Mouse (Mus musculus) kidney, embryonic 16.5 days (tissue): Measurements from ENCODE around the gene Robo1. TPM values are rescaled to one million over a fixed set of nuclear protein-coding genes. Genes with fewer than 3 reads are reported as not detected.

ENCODE experiments used
- ATAC-seq: fragments of 200-750 bp; cut with Nextera tagmentation; 2 replicates; pipeline ENCODE4 v1.8.0; 2017; ENCODE audit warnings: moderate TSS enrichment; ENCODE audit not compliant: low FRiP score, low TSS enrichment
- H3K27ac ChIP-seq: fragments of 300-500 bp; sonication (generic); 2 replicates; pipeline ENCODE4 v1.5.1; 2014; ENCODE audit warnings: low read length
- H3K27me3 ChIP-seq: fragments of 300-500 bp; sonication (generic); 2 replicates; pipeline ENCODE4 v1.6.1; 2014; ENCODE audit warnings: low read length, control low read depth, mixed read lengths; ENCODE audit not compliant: insufficient read depth
- H3K36me3 ChIP-seq: fragments of 300-500 bp; sonication (generic); 2 replicates; pipeline ENCODE4 v1.6.1; 2014; ENCODE audit warnings: low read length, control low read depth, mixed read lengths; ENCODE audit not compliant: insufficient read depth
- H3K4me1 ChIP-seq: fragments of 300-500 bp; sonication (generic); 2 replicates; pipeline ENCODE4 v1.6.1; 2014; ENCODE audit warnings: low read length, control low read depth, mixed read lengths; ENCODE audit not compliant: insufficient read depth
- H3K4me2 ChIP-seq: fragments of 300-500 bp; sonication (generic); replicated peaks from 2 replicates; pipeline ENCODE4 v1.6.1; 2014; ENCODE audit warnings: low read depth, low read length
- H3K4me3 ChIP-seq: fragments of 300-500 bp; sonication (generic); 2 replicates; pipeline ENCODE4 v1.5.1; 2014; ENCODE audit warnings: mild to moderate bottlenecking, low read length
- H3K9ac ChIP-seq: fragments of 300-500 bp; sonication (generic); replicated peaks from 2 replicates; pipeline ENCODE4 v1.6.1; 2014; ENCODE audit warnings: low read length
- H3K9me3 ChIP-seq: fragments of 300-500 bp; sonication (generic); 2 replicates; pipeline ENCODE4 v1.6.1; 2016; ENCODE audit warnings: low read length, control low read depth
- WGBS: fragments of 180-500 bp; shearing (Covaris S2); extraction: QIAGEN DNeasy Blood & Tissue Kit; methylation state at CpG from one replicate; pipeline ENCODE4 v1.1.7; 2014; 5-methylcytosine and 5-hydroxymethylcytosine counted together
- polyA plus RNA-seq: library from polyadenylated mRNA; unstranded; fragments of >200 nt; fragmentation: Nextera tagmentation; extraction: Ambion mirVana; gene quantifications from 2 replicates; pipeline ENCODE4 v1.2.1, GENCODE M21; 2015

Gene Robo1
- polyA plus RNA-seq, 1 experiment from 2014 or later, result 24.8 TPM

GRCm38 (mm10) chr16:72585160-72585813 is 277.2 kb downstream of the Robo1 start:
- Histone ChIP-seq H3K27ac (no peak overlapping the region), H3K4me3 (no peak overlapping the region), H3K4me1 (no peaks in the 10 kb centered on the region), H3K36me3 (no peaks in the 10 kb centered on the region), H3K9me3 (no peaks in the 10 kb centered on the region), H3K9ac (no peak overlapping the region), H3K4me2 (no peak overlapping the region), H3K27me3 (no peaks in the 10 kb centered on the region)
- 57% methylated on average over 3 of the region's 3 CpGs for WGBS
- no peak for ATAC-seq

- 66% methylated on average over 3 of the region's 3 CpGs for WGBS
- H3K27me3 ChIP-seq, result no peaks in the 10 kb centered on the region
- H3K4me1 ChIP-seq, result no peaks in the 10 kb centered on the region
- no peak for ATAC-seq
- H3K4me2 ChIP-seq, result no peak overlapping the region
- no peaks in the 10 kb centered on the region for H3K36me3 ChIP-seq
- H3K27ac ChIP-seq, result no peak overlapping the region
- H3K4me3 ChIP-seq, result no peak overlapping the region
- no peak overlapping the region for H3K9ac ChIP-seq
- H3K9me3 ChIP-seq, result no peaks in the 10 kb centered on the region
Measured at GRCm38 (mm10) chr16:72587376-72588072, 279.4 kb downstream of the Robo1 start.

- Histone ChIP-seq H3K4me3 (no peak overlapping the region), H3K4me2 (no peak overlapping the region), H3K27ac (no peak overlapping the region), H3K9me3 (no peaks in the 10 kb centered on the region), H3K27me3 (no peaks in the 10 kb centered on the region), H3K36me3 (no peaks in the 10 kb centered on the region), H3K4me1 (no peaks in the 10 kb centered on the region), H3K9ac (no peak overlapping the region)
- no peak for ATAC-seq
- 74% methylated on average over 4 of the region's 4 CpGs for WGBS
Measured at GRCm38 (mm10) chr16:72603487-72604206, 295.5 kb downstream of the Robo1 start.

- no peaks in the 10 kb centered on the region for H3K4me1 ChIP-seq
- no peaks in the 10 kb centered on the region for H3K36me3 ChIP-seq
- no peaks in the 10 kb centered on the region for H3K9me3 ChIP-seq
- no peaks in the 10 kb centered on the region for H3K27me3 ChIP-seq
- no peak overlapping the region for H3K4me2 ChIP-seq
- no peak overlapping the region for H3K27ac ChIP-seq
- H3K9ac ChIP-seq, result no peak overlapping the region
- 21% methylated on average over 6 of the region's 6 CpGs for WGBS
- no peak overlapping the region for H3K4me3 ChIP-seq
- ATAC-seq, result no peak
Measured at GRCm38 (mm10) chr16:72605066-72605465, 297.0 kb downstream of the Robo1 start.

- no peak for ATAC-seq
- no peaks in the 10 kb centered on the region for H3K9me3 ChIP-seq
Measured at GRCm38 (mm10) chr16:72610661-72611112, 302.6 kb downstream of the Robo1 start.

GRCm38 (mm10) chr16:72614898-72615297 is 306.8 kb downstream of the Robo1 start:
- Histone ChIP-seq H3K4me1 (no peaks in the 10 kb centered on the region), H3K4me2 (no peak overlapping the region), H3K4me3 (no peak overlapping the region), H3K9me3 (no peaks in the 10 kb centered on the region), H3K27ac (no peak overlapping the region), H3K27me3 (no peaks in the 10 kb centered on the region), H3K36me3 (no peaks in the 10 kb centered on the region), H3K9ac (no peak overlapping the region)
- ATAC-seq, result no peak; the same call in 1 of the 2 replicates
- WGBS, result 9% methylated on average over 1 of the region's 1 CpGs

More at GRCm38 (mm10) chr16:72610661-72611112, 302.6 kb downstream of the Robo1 start:
- Histone ChIP-seq H3K27me3 (no peaks in the 10 kb centered on the region), H3K4me1 (no peaks in the 10 kb centered on the region), H3K9ac (no peak overlapping the region), H3K4me2 (no peak overlapping the region), H3K36me3 (no peaks in the 10 kb centered on the region), H3K27ac (no peak overlapping the region), H3K4me3 (no peak overlapping the region)
- whole genome bisulfite sequencing, result 75% methylated on average over 4 of the region's 4 CpGs

- ATAC-seq, result no peak
- 70% methylated on average over 2 of the region's 2 CpGs for WGBS
- H3K4me1 ChIP-seq, result no peaks in the 10 kb centered on the region
Measured at GRCm38 (mm10) chr16:72615360-72615759, 307.3 kb downstream of the Robo1 start.

GRCm38 (mm10) chr16:72622371-72622770 is 314.3 kb downstream of the Robo1 start:
- WGBS, result 90% methylated on average over 4 of the region's 4 CpGs
- no peaks in the 10 kb centered on the region for H3K9me3 ChIP-seq
- H3K27ac ChIP-seq, result no peak overlapping the region
- ATAC-seq, result no peak
- H3K4me3 ChIP-seq, result no peak overlapping the region
- H3K4me2 ChIP-seq, result no peak overlapping the region
- no peaks in the 10 kb centered on the region for H3K36me3 ChIP-seq
- H3K27me3 ChIP-seq, result no peaks in the 10 kb centered on the region
- H3K9ac ChIP-seq, result no peak overlapping the region
- H3K4me1 ChIP-seq, result no peaks in the 10 kb centered on the region

More at GRCm38 (mm10) chr16:72615360-72615759, 307.3 kb downstream of the Robo1 start:
- H3K27me3 ChIP-seq, result no peaks in the 10 kb centered on the region
- no peaks in the 10 kb centered on the region for H3K9me3 ChIP-seq
- no peaks in the 10 kb centered on the region for H3K36me3 ChIP-seq
- no peak overlapping the region for H3K4me3 ChIP-seq
- no peak overlapping the region for H3K27ac ChIP-seq
- no peak overlapping the region for H3K9ac ChIP-seq
- H3K4me2 ChIP-seq, result no peak overlapping the region

- no peaks in the 10 kb centered on the region for H3K4me1 ChIP-seq
- no peaks in the 10 kb centered on the region for H3K9me3 ChIP-seq
- H3K27me3 ChIP-seq, result no peaks in the 10 kb centered on the region
- no peak overlapping the region for H3K9ac ChIP-seq
- no peak overlapping the region for H3K4me2 ChIP-seq
- no peak overlapping the region for H3K27ac ChIP-seq
- no peak for ATAC-seq
- WGBS, result 89% methylated on average over 10 of the region's 10 CpGs
- no peaks in the 10 kb centered on the region for H3K36me3 ChIP-seq
- H3K4me3 ChIP-seq, result no peak overlapping the region
Measured at GRCm38 (mm10) chr16:72622868-72623267, 314.8 kb downstream of the Robo1 start.
